Mouse (Mus musculus): ENCODE results near the gene Fbxl17. TPM values are rescaled to one million over a fixed set of nuclear protein-coding genes. Genes with fewer than 3 reads are reported as not detected.

Fbxl17 gene
- polyA plus RNA-seq, 1 experiment from 2014 or later, result 3.1 TPM

- Histone ChIP-seq H3K4me3 (no peak overlapping the region), H3K4me1 (peaks cover 5% of the 10 kb centered on the region), H3K36me3 (0 out of 2 replicates have a peak, but pooled peaks cover 3% of the 10 kb centered on the region), H3K27ac (no peak overlapping the region), H3K9me3 (replicated peaks) (no peaks in the 10 kb centered on the region), H3K4me2 (no peak overlapping the region), H3K9ac (no peak overlapping the region), H3K27me3 (replicated peaks) (no peaks in the 10 kb centered on the region)
- 72% methylated on average over 10 of the region's 10 CpGs for WGBS (ENCODE audit: insufficient replicate concordance)
- no peak for ATAC-seq
These were observed 48.4 kb downstream of the Fbxl17 start for GRCm38 (mm10) chr17:63451311-63452006.

- ATAC-seq, result no peak
- WGBS (ENCODE audit: insufficient replicate concordance), result 80% methylated on average over 10 of the region's 10 CpGs
These were observed 52.1 kb downstream of the Fbxl17 start for GRCm38 (mm10) chr17:63447691-63448090.

GRCm38 (mm10) chr17:63446971-63447679 is 52.7 kb downstream of the Fbxl17 start:
- ATAC-seq, result no peak
- no peak overlapping the region for H3K4me3 ChIP-seq
- no peaks in the 10 kb centered on the region for H3K36me3 ChIP-seq
- H3K27me3 ChIP-seq (replicated peaks), result no peaks in the 10 kb centered on the region
- WGBS (ENCODE audit: insufficient replicate concordance), result 75% methylated on average over 10 of the region's 10 CpGs
- H3K27ac ChIP-seq, result no peak overlapping the region
- no peaks in the 10 kb centered on the region for H3K9me3 ChIP-seq (replicated peaks)
- H3K9ac ChIP-seq, result no peak overlapping the region
- H3K4me2 ChIP-seq, result no peak overlapping the region
- H3K4me1 ChIP-seq, result peaks cover 2% of the 10 kb centered on the region

More at GRCm38 (mm10) chr17:63447691-63448090, 52.1 kb downstream of the Fbxl17 start:
- Histone ChIP-seq H3K4me3 (no peak overlapping the region), H3K4me1 (peaks cover 5% of the 10 kb centered on the region), H3K4me2 (no peak overlapping the region), H3K27me3 (replicated peaks) (no peaks in the 10 kb centered on the region), H3K9ac (no peak overlapping the region), H3K27ac (no peak overlapping the region), H3K9me3 (replicated peaks) (no peaks in the 10 kb centered on the region), H3K36me3 (no peaks in the 10 kb centered on the region)

DNA sequence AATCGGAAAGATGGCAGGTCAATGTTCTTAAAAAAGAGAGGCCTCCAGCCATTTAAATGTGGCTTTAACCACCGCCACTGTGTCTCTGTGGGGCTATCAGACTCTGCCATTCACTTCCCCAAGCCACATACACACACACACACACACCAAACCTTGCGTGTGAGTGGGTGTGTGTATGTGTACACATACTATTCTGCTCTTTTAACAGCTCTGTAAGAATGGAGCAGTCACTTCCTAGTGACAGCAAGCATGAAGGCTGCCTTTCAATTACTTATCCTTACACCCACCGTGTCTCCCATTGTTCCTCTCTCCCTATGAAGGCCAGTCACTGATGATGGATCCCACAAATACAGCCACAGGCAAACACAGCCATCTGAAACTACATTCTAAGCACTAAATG is 54.6 kb downstream of the Fbxl17 start:
- H3K27ac ChIP-seq, result no peak overlapping the region
- peaks cover 2% of the 10 kb centered on the region; the same call in 1 of the 2 replicates for H3K4me1 ChIP-seq
- H3K4me3 ChIP-seq, result no peak overlapping the region
- ATAC-seq, result no peak
- H3K27me3 ChIP-seq (replicated peaks), result no peaks in the 10 kb centered on the region
- H3K36me3 ChIP-seq, result no peaks in the 10 kb centered on the region
- no peak overlapping the region for H3K4me2 ChIP-seq
- 81% methylated on average over 4 of the region's 4 CpGs for WGBS (ENCODE audit: insufficient replicate concordance)
- H3K9ac ChIP-seq, result no peak overlapping the region
- H3K9me3 ChIP-seq (replicated peaks), result no peaks in the 10 kb centered on the region

DNA sequence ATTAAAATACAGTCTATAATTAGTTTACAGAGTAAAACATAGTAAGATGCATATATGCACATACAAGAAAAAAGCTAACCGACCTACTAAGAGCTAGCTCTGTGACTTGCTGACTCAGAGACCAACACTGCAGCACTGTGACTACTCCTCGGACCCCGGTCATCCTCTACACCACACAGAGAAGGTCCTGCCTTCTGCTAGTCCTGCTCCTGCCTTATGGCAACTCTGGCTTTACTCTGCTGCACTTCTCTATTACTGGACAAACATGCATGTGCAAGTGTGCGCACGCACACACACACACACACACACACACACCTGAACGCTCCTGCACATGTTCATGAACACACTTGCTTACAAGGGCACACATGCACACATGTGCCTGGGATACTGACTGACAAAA is 62.4 kb downstream of the Fbxl17 start:
- Histone ChIP-seq H3K36me3 (no peaks in the 10 kb centered on the region), H3K9ac (no peak overlapping the region; the same call in 1 of the 2 replicates), H3K4me3 (no peak overlapping the region), H3K9me3 (replicated peaks) (no peaks in the 10 kb centered on the region), H3K4me2 (no peak overlapping the region), H3K27ac (no peak overlapping the region), H3K4me1 (peaks cover 7% of the 10 kb centered on the region), H3K27me3 (replicated peaks) (no peaks in the 10 kb centered on the region)
- no peak for ATAC-seq
- 82% methylated on average over 6 of the region's 6 CpGs for WGBS (ENCODE audit: insufficient replicate concordance)

- Histone ChIP-seq H3K4me2 (no peak overlapping the region), H3K4me1 (peaks cover 27% of the 10 kb centered on the region), H3K9me3 (replicated peaks) (no peaks in the 10 kb centered on the region), H3K4me3 (no peak overlapping the region), H3K27me3 (replicated peaks) (no peaks in the 10 kb centered on the region), H3K36me3 (no peaks in the 10 kb centered on the region), H3K9ac (no peak overlapping the region), H3K27ac (no peak overlapping the region)
- 60% methylated on average over 6 of the region's 6 CpGs for whole genome bisulfite sequencing (ENCODE audit: insufficient replicate concordance)
- ATAC-seq, result no peak
These were observed 65.7 kb downstream of the Fbxl17 start for GRCm38 (mm10) chr17:63434081-63434480.

- ATAC-seq, result no peak
- Histone ChIP-seq H3K4me1 (peaks cover 27% of the 10 kb centered on the region), H3K4me3 (no peak overlapping the region), H3K9ac (no peak overlapping the region), H3K9me3 (replicated peaks) (no peaks in the 10 kb centered on the region), H3K36me3 (no peaks in the 10 kb centered on the region), H3K27ac (no peak overlapping the region), H3K4me2 (peak overlapping the region; percentile 39), H3K27me3 (replicated peaks) (no peaks in the 10 kb centered on the region)
- WGBS (ENCODE audit: insufficient replicate concordance), result 21% methylated on average over 7 of the region's 7 CpGs
These were observed 68.2 kb downstream of the Fbxl17 start for GRCm38 (mm10) chr17:63431650-63432049.

- H3K9ac ChIP-seq, result no peak overlapping the region
- 27% methylated on average over 17 of the region's 17 CpGs for WGBS (ENCODE audit: insufficient replicate concordance)
- H3K4me2 ChIP-seq, result peak overlapping the region; percentile 53
- no peaks in the 10 kb centered on the region for H3K27me3 ChIP-seq (replicated peaks)
- peaks cover 27% of the 10 kb centered on the region for H3K4me1 ChIP-seq
- H3K4me3 ChIP-seq, result 0 out of 2 replicates have a peak overlapping the region, but pooled peaks have one; percentile 7
- ATAC-seq, result no peak; the same call in 1 of the 2 replicates
- no peaks in the 10 kb centered on the region for H3K9me3 ChIP-seq (replicated peaks)
- H3K36me3 ChIP-seq, result no peaks in the 10 kb centered on the region
- H3K27ac ChIP-seq, result no peak overlapping the region
These were observed 69.3 kb downstream of the Fbxl17 start for GRCm38 (mm10) chr17:63430395-63431075.

- Histone ChIP-seq H3K36me3 (no peaks in the 10 kb centered on the region), H3K9me3 (replicated peaks) (no peaks in the 10 kb centered on the region), H3K27me3 (replicated peaks) (no peaks in the 10 kb centered on the region), H3K9ac (no peak overlapping the region), H3K27ac (no peak overlapping the region), H3K4me1 (no peaks in the 10 kb centered on the region), H3K4me2 (no peak overlapping the region), H3K4me3 (no peak overlapping the region)
- no peak for ATAC-seq
- 72% methylated on average over 4 of the region's 4 CpGs for WGBS (ENCODE audit: insufficient replicate concordance)
These were observed 76.0 kb downstream of the Fbxl17 start for GRCm38 (mm10) chr17:63423851-63424250.

DNA sequence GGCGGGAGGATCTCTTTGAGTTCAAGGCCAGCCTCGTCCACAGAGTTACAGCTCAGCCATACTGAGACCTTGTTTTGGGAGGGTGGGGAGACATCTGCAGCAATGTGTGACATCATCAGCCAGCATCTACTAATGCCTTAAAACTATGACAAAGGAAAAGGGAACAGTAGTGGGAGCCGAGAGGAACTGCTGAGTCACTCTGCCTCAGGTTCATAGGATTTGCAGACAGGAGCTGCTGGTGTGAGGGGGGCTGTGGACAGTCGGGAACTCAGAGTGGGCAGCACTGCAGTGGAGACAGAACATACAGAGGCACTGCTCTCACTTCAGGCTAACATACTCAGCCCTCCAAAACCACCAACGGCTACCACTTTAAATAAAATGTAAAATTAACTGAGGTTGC is 77.1 kb downstream of the Fbxl17 start:
- Histone ChIP-seq H3K27me3 (replicated peaks) (no peaks in the 10 kb centered on the region), H3K9me3 (replicated peaks) (no peaks in the 10 kb centered on the region), H3K4me3 (no peak overlapping the region), H3K9ac (no peak overlapping the region), H3K36me3 (no peaks in the 10 kb centered on the region), H3K4me2 (no peak overlapping the region), H3K27ac (no peak overlapping the region), H3K4me1 (no peaks in the 10 kb centered on the region)
- 67% methylated on average over 5 of the region's 5 CpGs for WGBS (ENCODE audit: insufficient replicate concordance)
- ATAC-seq, result no peak

DNA sequence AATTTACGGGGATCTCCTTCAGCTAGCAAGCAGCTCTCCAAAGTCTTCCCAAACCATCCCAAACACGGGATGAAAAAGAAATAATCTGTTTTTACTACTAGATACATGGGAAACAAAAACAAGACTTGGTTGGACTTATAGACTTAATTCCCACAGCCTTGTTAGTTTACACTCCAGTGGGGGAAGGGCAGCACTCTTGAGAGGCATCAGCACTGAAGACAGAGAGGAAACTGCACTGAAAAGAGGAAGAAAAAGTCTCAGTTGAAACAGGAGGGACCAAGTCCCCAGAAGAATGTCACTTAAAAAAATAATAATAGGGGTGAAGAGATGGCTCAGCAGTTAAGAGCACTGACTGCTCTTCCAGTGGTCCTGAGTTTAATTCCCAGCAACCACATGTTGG is 78.0 kb downstream of the Fbxl17 start:
- ATAC-seq, result no peak
- Histone ChIP-seq H3K27ac (no peak overlapping the region), H3K4me2 (no peak overlapping the region), H3K27me3 (replicated peaks) (no peaks in the 10 kb centered on the region), H3K9me3 (replicated peaks) (no peaks in the 10 kb centered on the region), H3K4me3 (no peak overlapping the region), H3K36me3 (no peaks in the 10 kb centered on the region), H3K9ac (no peak overlapping the region), H3K4me1 (no peaks in the 10 kb centered on the region)
- 69% methylated on average over 2 of the region's 2 CpGs for WGBS (ENCODE audit: insufficient replicate concordance)

DNA sequence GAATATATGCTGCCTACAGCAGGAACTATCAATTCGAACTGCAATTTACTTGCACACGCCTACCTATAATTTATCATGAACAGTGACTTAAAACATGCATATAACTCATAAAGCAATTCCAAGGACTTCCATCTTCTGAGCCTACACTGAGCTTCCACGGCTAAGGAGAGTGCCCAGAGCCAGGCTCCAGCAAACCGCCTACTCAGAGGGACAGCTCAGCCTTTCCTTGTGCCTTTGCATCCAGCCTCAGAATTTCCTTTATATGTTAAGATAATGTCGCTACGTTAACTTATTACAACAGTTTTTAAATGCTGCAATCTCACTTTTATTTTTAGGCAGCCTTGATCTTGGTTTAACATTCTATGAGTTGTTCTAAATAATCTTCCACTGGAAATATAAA is 80.3 kb downstream of the Fbxl17 start:
- Histone ChIP-seq H3K4me1 (no peaks in the 10 kb centered on the region), H3K9me3 (replicated peaks) (no peaks in the 10 kb centered on the region), H3K4me2 (no peak overlapping the region), H3K9ac (no peak overlapping the region), H3K27ac (no peak overlapping the region), H3K27me3 (replicated peaks) (no peaks in the 10 kb centered on the region), H3K4me3 (no peak overlapping the region), H3K36me3 (no peaks in the 10 kb centered on the region)
- WGBS (ENCODE audit: insufficient replicate concordance), result 82% methylated on average over 6 of the region's 6 CpGs
- ATAC-seq, result no peak
